In genomic region chr5:38864624-38865023, GRCm38 (mm10) we compare ENCODE assay signal across 27 mouse cellular contexts. TPM values are rescaled to one million over a fixed set of nuclear protein-coding genes. Genes with fewer than 3 reads are reported as not detected.
A peak's percentile ranks its signal among the peaks of the same experiment; 100 is the strongest.
DNase-seq lines count a peak whose midpoint lies in the region; ATAC-seq lines count a peak whose summit lies in the region.
"Had no signal": no experiment of that assay in that cellular context is flagged by ENCODE, and none has a peak within 500 bp of the region (broad histone marks: within the 10 kb centered on the region; RNA-seq: fewer than 3 reads in every experiment).

No protein-coding gene starts in this region.

- ATAC-seq in CD4-positive, CD25-positive, alpha-beta regulatory T cell, adult 4 months, result peak; percentile 97
- ATAC-seq: forebrain, embryonic 15.5 days; midbrain, embryonic 15.5 days had no signal

- peak; percentile 23 for DNase-seq in CD4-positive helper T cell, adult 2 months (ENCODE audit: low read depth, low spot score)
- peak; percentile 50 for DNase-seq in induced T-regulatory cell, adult 2 months (ENCODE audit: low read depth)
- DNase-seq in naive thymus-derived CD4-positive, alpha-beta T cell, adult 2 months (ENCODE audit: low read depth), result peak; percentile 6
- no peak for DNase-seq in cerebellum, adult 11 months
- DNase-seq in adrenal gland, postnatal 25 days, result no peak
- no peak for DNase-seq in embryo, embryonic 9.5 days (ENCODE audit: extremely low spot score)
- DNase-seq: adrenal gland, adult 2 months; cerebellum, adult 18-20 months; cerebellum, postnatal 14 days; embryo, embryonic 11 days; heart, postnatal 10 days; kidney, adult 2 months; liver, embryonic 13.5 days; lung, adult 2 months; lung, postnatal 14 days; retina, postnatal 1 day had no signal

RNA-seq across cellular contexts. Expression of gene Clnk, which starts 12.0 kb away (rescaled TPM):
- not detected for polyA plus RNA-seq in CD4-positive, CD25-positive, alpha-beta regulatory T cell, adult 4 months (2017; shearing (Covaris generic))
- total RNA-seq in adrenal gland, postnatal 25 days (2021), result not detected in 2 replicates
- total RNA-seq: adrenal gland, adult 2 months; gastrocnemius, adult 8-10 months; heart, postnatal 10 days; layer of hippocampus, adult 18-20 months; layer of hippocampus, postnatal 25 days had no signal
- polyA plus RNA-seq: adrenal gland, adult 2 months; gonadal fat pad, adult 2 months; heart, embryonic 12.5 days; kidney, postnatal 0 days; limb, embryonic 12.5 days; liver, embryonic 13.5 days; myocyte had no signal

Comparison
In these comparisons a context has a peak if more than half of its experiments do, and no peak if none do; other contexts are left out.
1. DNase-seq: peak in CD4-positive helper T cell, adult 2 months (single experiment), induced T-regulatory cell, adult 2 months (single experiment) and naive thymus-derived CD4-positive, alpha-beta T cell, adult 2 months (single experiment); none in cerebellum, adult 11 months (single experiment), adrenal gland, postnatal 25 days (single experiment) and embryo, embryonic 9.5 days (single experiment).